Mouse (Mus musculus): ENCODE data around the gene Wnt7a.

DNA sequence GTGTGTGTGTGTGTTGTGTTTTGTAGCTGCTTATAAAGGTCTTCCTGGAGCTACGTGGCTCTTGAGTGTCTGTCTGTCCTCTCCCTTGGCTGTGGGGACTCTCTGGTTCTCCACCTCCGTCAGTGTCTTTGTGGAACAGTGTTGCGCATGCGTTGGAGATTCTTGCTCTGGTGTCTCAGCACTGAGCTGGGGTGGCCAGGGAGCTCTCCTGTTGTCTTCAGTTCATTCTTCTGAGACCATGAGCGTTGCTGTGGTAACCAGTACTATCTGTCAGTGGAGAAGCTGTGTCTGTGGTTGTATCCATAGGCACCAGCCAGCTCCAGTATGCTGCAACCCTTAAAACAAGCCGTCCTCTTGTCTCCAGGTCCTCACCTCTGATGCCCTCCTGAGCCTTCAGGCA lies 50.2 kb downstream of the Wnt7a start:
- no peak for TF ChIP-seq GABPA (IDR thresholded peaks at IDR 0.05; ENCODE audit: low read depth, low read length)
- TF ChIP-seq POLR2AphosphoS2 (IDR thresholded peaks at IDR 0.05; ENCODE audit: low read length), result no peak
- TF ChIP-seq CTCF (IDR thresholded peaks at IDR 0.05 in 2 of 3, conservative IDR thresholded peaks at IDR 0.05 in 1 of 3; ENCODE audit: control insufficient read depth in 1 of 3, insufficient read depth in 1 of 3, low read depth in 2 of 3, low read length in 3 of 3, poor library complexity in 1 of 3, severe bottlenecking in 1 of 3), result no peak
- no peak for TF ChIP-seq CHD2 (IDR thresholded peaks at IDR 0.05; ENCODE audit: low read length)
- no peak for TF ChIP-seq E2F4 (IDR thresholded peaks at IDR 0.05; ENCODE audit: borderline replicate concordance, low read depth, low read length)
- no peak for TF ChIP-seq ZMIZ1 (IDR thresholded peaks at IDR 0.05; ENCODE audit: low read depth, low read length)
- TF ChIP-seq TCF12 (IDR thresholded peaks at IDR 0.05; ENCODE audit: low read depth, low read length), result no peak
- TF ChIP-seq RAD21 (IDR thresholded peaks at IDR 0.05; ENCODE audit: low read depth, low read length), result no peak
- no peak for TF ChIP-seq USF1 (IDR thresholded peaks at IDR 0.05; ENCODE audit: low read depth, low read length)
- TF ChIP-seq POLR2A (IDR thresholded peaks at IDR 0.05; ENCODE audit: control insufficient read depth in 1 of 2, insufficient read depth in 1 of 2, low read depth in 1 of 2, low read length in 2 of 2, poor library complexity in 1 of 2), result no peak
- TF ChIP-seq EP300 (IDR thresholded peaks at IDR 0.05; ENCODE audit: low read depth in 1 of 2, low read length in 2 of 2), result no peak

Measured in MEL (cell line).